Mouse (Mus musculus): ENCODE measurements around the gene Apba1.

Apba1 gene

DNA sequence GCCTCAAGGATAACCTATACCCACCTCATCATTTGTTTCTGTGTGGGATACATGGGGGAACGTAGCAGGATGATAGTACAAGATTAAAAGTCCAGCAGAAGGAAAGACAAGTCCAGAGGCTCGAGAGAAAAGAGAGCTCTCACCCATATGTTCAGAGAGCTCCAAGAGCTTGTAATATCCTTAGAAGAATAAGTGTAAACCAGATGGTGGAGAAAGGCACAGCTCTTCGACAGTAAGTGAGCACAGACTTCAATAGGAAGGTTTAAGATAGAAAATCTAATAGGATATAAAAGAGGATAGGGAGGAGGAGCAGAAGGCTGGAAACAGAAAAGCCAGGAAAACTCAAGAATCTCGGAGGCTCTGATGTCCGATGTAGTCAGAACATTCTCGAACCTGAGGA lies 115.8 kb downstream of the Apba1 start:
- DNase-seq (ENCODE audit: low spot score) = no peak

DNA sequence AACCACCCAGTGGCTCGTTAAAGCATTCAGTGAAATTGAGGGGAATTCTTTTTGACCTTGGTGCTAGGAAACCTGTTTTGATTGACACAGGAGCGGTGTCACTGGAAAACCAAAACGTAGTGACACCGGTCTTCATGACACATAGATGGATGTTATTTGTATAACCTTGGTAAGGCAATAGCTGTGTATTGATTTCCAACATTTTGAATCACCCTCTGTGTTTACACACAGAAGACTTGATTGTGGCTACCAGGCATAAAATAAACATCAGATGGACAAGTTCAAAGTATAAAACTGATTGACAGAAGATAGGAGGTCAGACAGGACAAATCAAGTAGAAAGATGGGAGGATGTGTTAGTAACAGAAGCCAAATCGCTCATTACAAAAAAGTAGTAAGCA lies 117.1 kb downstream of the Apba1 start:
- DNase-seq (ENCODE audit: low spot score) = no peak

DNA sequence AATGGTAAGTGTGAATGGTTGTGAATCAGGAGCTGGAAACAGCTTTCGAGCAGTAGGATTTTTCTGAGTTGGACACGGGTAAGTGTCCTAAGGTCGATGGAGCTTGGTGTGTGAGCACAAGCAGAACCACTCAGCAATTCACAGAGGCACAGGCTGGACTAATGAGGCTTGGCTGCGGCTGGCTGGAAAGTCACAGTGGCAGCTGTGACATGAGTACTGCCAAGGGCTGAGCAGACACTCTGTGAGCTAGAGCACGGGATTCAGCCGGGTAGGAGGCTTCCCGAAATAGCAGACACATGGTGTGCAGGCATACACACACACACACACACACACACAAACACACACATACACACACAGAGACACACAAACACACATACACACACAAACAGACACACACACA lies 121.2 kb downstream of the Apba1 start:
- no peak for DNase-seq (ENCODE audit: low spot score)

DNA sequence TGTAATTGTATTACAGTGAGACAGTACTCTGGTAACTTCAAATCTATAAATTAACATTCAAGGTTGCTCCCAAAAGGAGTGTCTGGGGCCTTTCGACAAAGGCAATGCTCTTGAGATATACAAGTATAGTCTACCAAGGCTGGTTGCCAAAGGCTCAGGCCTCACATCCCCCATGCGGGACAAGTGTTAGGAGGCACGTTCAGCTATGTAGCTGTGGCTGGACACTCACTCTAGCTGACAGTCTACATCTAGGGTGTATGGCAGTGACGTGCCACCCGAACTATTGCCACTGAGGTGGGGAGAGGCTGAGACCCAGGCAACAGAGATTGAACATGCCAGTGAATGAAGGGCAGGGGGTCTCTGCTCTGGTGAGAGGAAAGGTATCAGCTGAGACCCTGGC lies 127.5 kb downstream of the Apba1 start:
- DNase-seq (ENCODE audit: low spot score) = no peak

DNA sequence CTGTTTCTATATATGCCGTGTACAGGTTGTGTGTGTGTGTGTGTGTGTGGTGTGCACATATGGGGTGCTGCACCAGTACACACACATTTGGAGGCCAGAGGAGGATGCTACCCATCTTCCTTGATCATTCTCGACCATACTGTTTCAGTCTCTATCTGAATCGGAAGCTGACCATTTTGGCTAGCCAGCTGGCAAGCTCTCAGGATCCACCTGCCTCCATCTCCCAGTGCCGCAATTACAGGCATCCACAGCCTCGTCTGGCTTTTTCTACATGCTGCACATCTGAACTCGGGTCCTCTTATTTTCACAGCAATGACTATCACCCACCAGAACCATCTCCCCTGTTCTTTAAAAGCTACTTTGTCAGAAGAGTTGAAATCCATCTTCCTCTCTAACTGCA lies 132.7 kb downstream of the Apba1 start:
- DNase-seq (ENCODE audit: low spot score) = no peak

DNA sequence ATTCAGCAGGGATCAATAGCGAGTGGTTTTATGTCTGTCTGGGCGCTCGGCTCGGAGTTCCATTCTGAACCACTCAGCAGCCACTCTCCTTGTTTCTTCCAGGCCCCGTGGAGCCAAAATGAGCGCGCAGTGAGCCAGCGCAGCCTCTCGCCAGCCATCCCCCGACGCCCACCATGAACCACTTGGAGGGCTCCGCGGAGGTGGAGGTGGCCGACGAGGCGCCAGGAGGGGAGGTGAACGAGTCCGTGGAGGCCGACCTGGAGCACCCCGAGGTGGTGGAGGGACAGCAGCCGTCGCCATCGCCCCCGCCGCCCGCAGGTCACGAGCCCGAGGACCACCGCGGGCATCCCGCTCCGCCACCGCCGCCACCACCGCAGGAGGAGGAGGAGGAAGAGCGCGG lies 133.9 kb downstream of the Apba1 start:
- no peak for DNase-seq (ENCODE audit: low spot score)

DNA sequence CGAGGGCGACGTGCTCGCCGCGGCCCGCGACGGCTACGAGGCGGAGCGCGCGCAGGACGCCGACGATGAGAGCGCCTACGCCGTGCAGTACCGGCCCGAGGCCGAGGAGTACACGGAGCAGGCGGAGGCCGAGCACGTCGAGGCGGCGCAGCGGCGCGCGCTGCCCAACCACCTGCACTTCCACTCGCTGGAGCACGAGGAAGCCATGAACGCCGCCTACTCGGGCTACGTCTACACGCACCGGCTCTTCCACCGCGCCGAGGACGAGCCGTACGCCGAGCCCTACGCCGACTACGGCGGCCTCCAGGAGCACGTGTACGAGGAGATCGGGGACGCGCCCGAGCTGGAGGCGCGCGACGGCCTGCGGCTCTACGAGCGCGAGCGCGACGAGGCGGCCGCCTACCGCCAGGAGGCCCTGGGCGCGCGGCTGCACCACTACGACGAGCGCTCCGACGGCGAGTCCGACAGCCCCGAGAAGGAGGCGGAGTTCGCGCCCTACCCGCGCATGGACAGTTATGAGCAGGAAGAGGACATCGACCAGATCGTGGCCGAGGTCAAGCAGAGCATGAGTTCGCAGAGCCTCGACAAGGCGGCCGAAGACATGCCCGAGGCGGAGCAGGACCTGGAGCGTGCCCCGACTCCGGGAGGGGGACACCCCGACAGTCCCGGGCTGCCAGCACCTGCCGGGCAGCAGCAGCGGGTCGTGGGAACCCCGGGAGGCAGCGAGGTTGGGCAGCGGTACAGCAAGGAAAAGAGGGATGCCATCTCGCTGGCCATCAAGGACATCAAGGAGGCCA lies 134.6 kb downstream of the Apba1 start:
- DNase-seq (ENCODE audit: low spot score) = peak; percentile 38

GRCm38 (mm10) chr19:23893946-23894345 lies 135.3 kb downstream of the Apba1 start:
- peak; percentile 6 for DNase-seq (ENCODE audit: low spot score)

GRCm38 (mm10) chr19:23894822-23895221 lies 136.1 kb downstream of the Apba1 start:
- DNase-seq (ENCODE audit: low spot score) = no peak

- DNase-seq (ENCODE audit: low spot score) = no peak
These were observed 138.2 kb downstream of the Apba1 start for GRCm38 (mm10) chr19:23896915-23897314.

- DNase-seq (ENCODE audit: low spot score) = no peak
These were observed 139.8 kb downstream of the Apba1 start for GRCm38 (mm10) chr19:23898501-23898900.

DNA sequence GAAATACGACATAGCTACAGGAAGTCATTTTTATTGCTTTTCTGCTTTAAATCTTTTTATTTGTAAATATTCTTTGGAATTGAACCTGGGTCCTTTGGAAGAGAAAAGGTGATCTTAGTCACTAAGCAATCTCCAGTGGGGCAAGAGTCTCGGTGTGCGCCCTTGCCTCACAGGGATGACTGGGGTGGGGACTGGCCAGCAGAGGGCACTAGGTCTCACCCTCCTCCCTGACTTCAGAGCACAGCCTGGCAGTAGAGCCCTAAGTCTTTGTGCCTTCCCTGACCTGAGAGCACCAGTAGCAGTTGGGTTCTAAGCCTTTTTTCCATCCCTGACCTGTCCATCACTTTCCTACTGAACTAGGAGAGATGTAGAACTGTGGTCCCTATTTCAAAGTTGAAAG lies 142.5 kb downstream of the Apba1 start:
- DNase-seq (ENCODE audit: low spot score) = no peak

GRCm38 (mm10) chr19:23901768-23902167 lies 143.1 kb downstream of the Apba1 start:
- no peak for DNase-seq (ENCODE audit: low spot score)

DNA sequence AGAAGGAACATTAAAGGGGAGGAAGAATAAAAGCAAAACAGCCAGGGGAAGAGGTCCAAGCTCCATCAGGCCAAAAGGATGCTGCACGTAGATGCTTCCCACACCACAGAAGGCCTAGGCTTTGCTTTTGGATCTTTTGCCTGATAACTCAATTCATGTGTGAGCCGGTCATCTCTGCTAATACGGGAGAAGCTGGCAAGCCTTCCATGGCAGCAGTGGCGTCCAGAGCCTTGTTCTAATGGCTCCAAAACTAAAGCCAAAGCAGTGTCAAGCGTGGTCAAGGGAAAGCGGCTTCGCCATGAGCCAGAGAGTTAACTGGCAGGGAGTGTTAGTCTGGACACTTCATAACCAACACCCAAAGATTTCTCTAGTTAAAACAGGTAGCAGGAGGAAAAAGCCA lies 144.4 kb downstream of the Apba1 start:
- DNase-seq (ENCODE audit: low spot score) = no peak

GRCm38 (mm10) chr19:23904922-23905321 lies 146.2 kb downstream of the Apba1 start:
- no peak for DNase-seq (ENCODE audit: low spot score)

DNA sequence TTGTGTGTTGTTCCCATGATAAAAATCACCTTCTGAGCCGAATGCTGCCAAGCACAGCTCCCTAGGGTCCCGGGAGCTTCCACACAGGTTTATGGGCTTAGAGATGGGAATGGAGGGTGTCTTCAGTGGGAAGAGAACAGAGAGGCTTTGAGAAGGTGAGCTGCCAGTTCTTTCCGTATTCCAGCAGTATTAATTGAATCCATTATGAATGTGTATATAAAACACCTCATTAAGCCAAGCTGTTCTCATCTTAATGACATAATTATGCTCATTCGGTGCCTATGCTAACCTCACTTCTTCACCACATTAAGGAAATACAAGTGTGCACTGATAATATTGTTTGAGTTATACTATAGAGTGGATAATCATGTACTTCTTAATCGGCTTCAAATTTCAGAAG lies 147.1 kb downstream of the Apba1 start:
- DNase-seq (ENCODE audit: low spot score) = no peak

DNA sequence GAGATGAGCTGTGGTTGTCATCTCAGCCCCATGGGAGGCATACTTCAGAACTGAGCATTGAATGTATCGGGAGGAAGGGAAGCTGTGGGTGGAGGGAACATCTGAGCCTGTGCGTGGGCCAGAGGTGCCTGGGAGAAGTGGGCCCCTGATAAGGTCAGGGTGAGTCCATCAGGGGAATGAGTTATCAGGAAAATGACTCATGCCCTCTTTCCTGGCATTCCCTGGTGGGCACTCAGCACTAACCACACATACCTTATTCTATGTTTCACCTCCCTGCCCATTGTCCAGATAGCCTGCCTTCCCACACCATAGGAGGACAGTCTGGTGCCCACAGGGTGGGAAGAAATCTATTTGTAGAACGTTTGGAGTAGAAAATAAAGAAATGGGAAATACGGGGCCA lies 151.7 kb downstream of the Apba1 start:
- DNase-seq (ENCODE audit: low spot score) = no peak

- no peak for DNase-seq (ENCODE audit: low spot score)
These were observed 160.9 kb downstream of the Apba1 start for GRCm38 (mm10) chr19:23919384-23920219.

- no peak for DNase-seq (ENCODE audit: low spot score)
These were observed 161.5 kb downstream of the Apba1 start for GRCm38 (mm10) chr19:23920220-23920544.

DNA sequence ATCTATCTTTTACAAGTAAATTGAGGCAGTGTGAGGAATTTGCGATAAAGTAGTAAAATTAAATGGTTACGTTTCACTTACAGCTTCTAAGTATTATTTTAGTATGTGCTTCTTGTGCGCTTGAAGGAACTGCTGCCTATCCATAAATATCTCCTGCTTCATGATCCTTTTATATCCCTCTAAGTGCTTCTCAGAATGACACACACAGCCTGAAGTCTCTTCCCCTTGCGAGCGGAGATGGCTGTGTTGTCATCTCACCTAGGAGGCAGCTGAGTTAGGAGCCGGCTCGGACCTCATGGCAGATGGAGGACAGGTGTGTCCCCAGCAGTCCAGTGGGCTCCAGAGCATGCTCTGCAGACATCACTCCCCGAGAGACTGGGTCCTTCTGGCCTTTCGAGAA lies 163.9 kb downstream of the Apba1 start:
- no peak for DNase-seq (ENCODE audit: low spot score)

GRCm38 (mm10) chr19:23924057-23924456 lies 165.4 kb downstream of the Apba1 start:
- no peak for DNase-seq (ENCODE audit: low spot score)

GRCm38 (mm10) chr19:23924791-23925190 lies 166.1 kb downstream of the Apba1 start:
- DNase-seq (ENCODE audit: low spot score) = no peak

DNA sequence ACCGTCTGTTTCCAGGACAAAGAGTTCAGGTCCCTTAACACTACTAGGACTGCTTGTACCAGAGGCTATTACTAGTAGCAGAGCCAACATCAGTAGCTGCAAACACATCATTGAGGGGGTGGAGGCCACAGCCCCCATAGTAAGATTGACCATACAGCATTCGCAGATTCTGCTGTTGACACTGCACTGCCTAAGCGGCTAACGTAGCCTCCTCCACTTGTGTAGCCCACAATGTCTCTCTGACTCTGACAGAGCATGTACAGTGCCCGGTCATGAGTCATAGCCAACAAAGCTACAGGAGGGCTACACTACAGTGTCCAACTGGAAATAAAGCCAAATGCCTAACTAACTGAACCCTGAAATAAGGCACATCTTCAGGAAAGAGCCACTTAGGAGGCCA lies 166.9 kb downstream of the Apba1 start:
- DNase-seq (ENCODE audit: low spot score) = no peak

- no peak for DNase-seq (ENCODE audit: low spot score)
These were observed 172.1 kb downstream of the Apba1 start for GRCm38 (mm10) chr19:23930826-23931225.

Data from yolk sac, embryonic 10.5 days (tissue).